Comparison of ENCODE assay signal across 9 mouse cellular contexts in genomic region chr11:98051611-98052128, GRCm38 (mm10). TPM values are rescaled to one million over a fixed set of nuclear protein-coding genes. Genes with fewer than 3 reads are reported as not detected.
DNase-seq lines count a peak whose midpoint lies in the region; ATAC-seq and TF ChIP-seq lines count a peak whose summit lies in the region.
"Had no signal": no experiment of that assay in that cellular context is flagged by ENCODE, and none has a peak within 500 bp of the region (broad histone marks: within the 10 kb centered on the region; RNA-seq: fewer than 3 reads in every experiment).

No protein-coding gene starts in this region.

- 2% methylated on average over 12 of the region's 12 CpGs for WGBS in kidney, embryonic 15.5 days
- WGBS in kidney, adult 2 months: 12% methylated on average over 12 of the region's 12 CpGs
- 4% methylated on average over 12 of the region's 12 CpGs for WGBS in hindbrain, embryonic 16.5 days

- peak overlapping the region; percentile 82 for H3K4me2 ChIP-seq in kidney, embryonic 15.5 days
- peak overlapping the region; percentile 77 for H3K4me2 ChIP-seq in hindbrain, embryonic 16.5 days (ENCODE audit: low read length)
- peak overlapping the region; percentile 81 for H3K4me2 ChIP-seq in myocyte (ENCODE audit: low read depth)

- no peak for TF ChIP-seq CTCF in kidney, adult 2 months (conservative IDR thresholded peaks at IDR 0.05; ENCODE audit: insufficient read depth, insufficient read length, low read depth, low read length)
- no peak for TF ChIP-seq CTCF in cortical plate, adult 2 months (IDR thresholded peaks at IDR 0.05; ENCODE audit: extremely low read depth, insufficient read depth, low read length)

- H3ac ChIP-seq in myocyte (ENCODE audit: control insufficient read depth, insufficient read length): peak overlapping the region; percentile 52

- peaks cover 46% of the 10 kb centered on the region for H3K27me3 ChIP-seq in kidney, embryonic 15.5 days
- H3K27me3 ChIP-seq in kidney, adult 2 months (replicated peaks; ENCODE audit: control insufficient read depth, insufficient read depth, low read length): peaks cover 1% of the 10 kb centered on the region; the same call in 1 of the 2 replicates
- H3K27me3 ChIP-seq in hindbrain, embryonic 16.5 days (replicated peaks; ENCODE audit: control insufficient read depth, insufficient read depth, low read length): peaks cover 19% of the 10 kb centered on the region
- H3K27me3 ChIP-seq in myocyte (ENCODE audit: control insufficient read depth, insufficient read depth, insufficient read length): no peaks in the 10 kb centered on the region

- peaks cover 48% of the 10 kb centered on the region for H3K4me1 ChIP-seq in kidney, embryonic 15.5 days
- no peaks in the 10 kb centered on the region for H3K4me1 ChIP-seq in kidney, adult 2 months (ENCODE audit: control insufficient read depth, insufficient read depth, low read length)
- H3K4me1 ChIP-seq in cortical plate, adult 2 months (ENCODE audit: control insufficient read depth, insufficient read depth, low read length): peaks cover 5% of the 10 kb centered on the region
- peaks cover 12% of the 10 kb centered on the region; the same call in 1 of the 2 replicates for H3K4me1 ChIP-seq in hindbrain, embryonic 16.5 days (ENCODE audit: control insufficient read depth, insufficient read depth, low read depth, low read length)

- no peak for ATAC-seq in kidney, embryonic 15.5 days (replicated peaks; ENCODE audit: low FRiP score)
- no peak for ATAC-seq in hindbrain, embryonic 16.5 days

- H3K9ac ChIP-seq in kidney, embryonic 15.5 days: no peak overlapping the region
- H3K9ac ChIP-seq in hindbrain, embryonic 16.5 days (ENCODE audit: low read depth, low read length): peak overlapping the region; percentile 72; the same call in 1 of the 2 replicates

- H3K4me3 ChIP-seq in kidney, embryonic 15.5 days (replicated peaks): peak overlapping the region; percentile 52
- H3K4me3 ChIP-seq in kidney, adult 2 months (ENCODE audit: insufficient read depth, low read depth, low read length): no peak overlapping the region
- H3K4me3 ChIP-seq in cortical plate, adult 2 months (ENCODE audit: insufficient read depth, low read length): peak overlapping the region; percentile 41; the same call in 1 of the 2 replicates
- peak overlapping the region; percentile 47 for H3K4me3 ChIP-seq in hindbrain, embryonic 16.5 days (ENCODE audit: low read length)
- H3K4me3 ChIP-seq in myocyte: peak overlapping the region; percentile 79

- H3K9me3 ChIP-seq in kidney, embryonic 15.5 days (replicated peaks): no peaks in the 10 kb centered on the region
- no peaks in the 10 kb centered on the region for H3K9me3 ChIP-seq in hindbrain, embryonic 16.5 days (ENCODE audit: control insufficient read depth, low read length)

- no peak for DNase-seq in kidney, adult 2 months
- no peak for DNase-seq in urinary bladder, adult 18-20 months (ENCODE audit: low spot score in 2 of 2)
- no peak for DNase-seq in ovary, adult 18-20 months (ENCODE audit: low spot score)
- no peak for DNase-seq in cerebellum, adult 8-10 months
- DNase-seq: gastrocnemius, postnatal 36 days had no signal

- H3K79me2 ChIP-seq in myocyte (ENCODE audit: control insufficient read depth, insufficient read depth): peaks cover 43% of the 10 kb centered on the region

- H3K27ac ChIP-seq in kidney, embryonic 15.5 days: no peak overlapping the region
- no peak overlapping the region for H3K27ac ChIP-seq in kidney, adult 2 months (ENCODE audit: insufficient read depth, low read depth, low read length)
- no peak overlapping the region for H3K27ac ChIP-seq in cortical plate, adult 2 months (ENCODE audit: insufficient read depth, low read length)
- no peak overlapping the region for H3K27ac ChIP-seq in hindbrain, embryonic 16.5 days (ENCODE audit: low read depth, low read length)

- H3K36me3 ChIP-seq in kidney, embryonic 15.5 days: no peaks in the 10 kb centered on the region
- H3K36me3 ChIP-seq in kidney, adult 2 months (ENCODE audit: control insufficient read depth, insufficient read depth, low read length): no peaks in the 10 kb centered on the region
- no peaks in the 10 kb centered on the region for H3K36me3 ChIP-seq in hindbrain, embryonic 16.5 days (ENCODE audit: control insufficient read depth, insufficient read depth, low read length)
- no peaks in the 10 kb centered on the region for H3K36me3 ChIP-seq in myocyte (ENCODE audit: control insufficient read depth, insufficient read depth)

- TF ChIP-seq POLR2A in kidney, adult 2 months (IDR thresholded peaks at IDR 0.05; ENCODE audit: low read depth, low read length): no peak
- no peak for TF ChIP-seq POLR2A in cortical plate, adult 2 months (IDR thresholded peaks at IDR 0.05; ENCODE audit: extremely low read depth, insufficient read depth, low read length)
- peak; percentile 38 for TF ChIP-seq POLR2A in myocyte (IDR thresholded peaks at IDR 0.05; ENCODE audit: insufficient read length, low read depth)

TF ChIP-seq in myocyte, 11 proteins besides CTCF, POLR2A, EP300 and RAD21:
- peak; percentile 30 for TF ChIP-seq POLR2AphosphoS2 (IDR thresholded peaks at IDR 0.05; ENCODE audit: insufficient read length, low read depth)
- no peak for TF ChIP-seq USF1 (IDR thresholded peaks at IDR 0.05; ENCODE audit: low read depth)
- TF ChIP-seq MYOG (IDR thresholded peaks at IDR 0.05; ENCODE audit: control insufficient read depth in 1 of 3, insufficient read depth in 1 of 3, insufficient read length in 2 of 3, low read depth in 2 of 3): no peak
- TF ChIP-seq TCF12 (IDR thresholded peaks at IDR 0.05; ENCODE audit: insufficient read depth, poor library complexity, severe bottlenecking): no peak
- no peak for TF ChIP-seq TCF3 (IDR thresholded peaks at IDR 0.05; ENCODE audit: insufficient read length, low read depth)
- no peak for TF ChIP-seq MAX (IDR thresholded peaks at IDR 0.05; ENCODE audit: low read depth)
- no peak for TF ChIP-seq E2F4 (IDR thresholded peaks at IDR 0.05; ENCODE audit: insufficient read depth)

RNA-seq across cellular contexts. Expression of gene Stac2, which starts 1.6 kb away (rescaled TPM):
- polyA plus RNA-seq in kidney, embryonic 15.5 days (2015; fragmentation: Nextera tagmentation; extraction: Ambion mirVana): 3.7 and 4.3 TPM in 2 replicates
- polyA plus RNA-seq in kidney, adult 2 months (2012; rRNA removed): 0.05 and 0.42 TPM in 2 replicates
- 49.7 and 51.6 TPM in 2 replicates for polyA plus RNA-seq in cortical plate, adult 2 months (2012; rRNA removed)
- 7.9 and 9.8 TPM in 2 replicates for polyA plus RNA-seq in hindbrain, embryonic 16.5 days (2015; fragmentation: Nextera tagmentation; extraction: Ambion mirVana)
- 41.7 TPM for polyA plus RNA-seq in myocyte (2012; fragmentation: generic; extraction: Trizol)

RNA-seq across cellular contexts. Expression of gene Rpl19, which starts 25.2 kb away (rescaled TPM):
- 1,072 and 1,152 TPM in 2 replicates for polyA plus RNA-seq in kidney, embryonic 15.5 days (2015; fragmentation: Nextera tagmentation; extraction: Ambion mirVana)
- 503 and 653 TPM in 2 replicates for polyA plus RNA-seq in kidney, adult 2 months (2012; rRNA removed)
- 880 and 901 TPM in 2 replicates for polyA plus RNA-seq in cortical plate, adult 2 months (2012; rRNA removed)
- polyA plus RNA-seq in hindbrain, embryonic 16.5 days (2015; fragmentation: Nextera tagmentation; extraction: Ambion mirVana): 578 and 612 TPM in 2 replicates
- polyA plus RNA-seq in myocyte (2012; fragmentation: generic; extraction: Trizol): 2,972 TPM

RNA-seq across cellular contexts. Expression of gene Cacnb1, which starts 28.8 kb away (rescaled TPM):
- 14.6 and 15.2 TPM in 2 replicates for polyA plus RNA-seq in kidney, embryonic 15.5 days (2015; fragmentation: Nextera tagmentation; extraction: Ambion mirVana)
- 6.1 and 7.6 TPM in 2 replicates for polyA plus RNA-seq in kidney, adult 2 months (2012; rRNA removed)
- 114 and 117 TPM in 2 replicates for polyA plus RNA-seq in cortical plate, adult 2 months (2012; rRNA removed)
- 59.6 and 69.0 TPM in 2 replicates for polyA plus RNA-seq in hindbrain, embryonic 16.5 days (2015; fragmentation: Nextera tagmentation; extraction: Ambion mirVana)
- 163 TPM for polyA plus RNA-seq in myocyte (2012; fragmentation: generic; extraction: Trizol)

RNA-seq across cellular contexts. Expression of gene Arl5c, which starts 55.7 kb away (rescaled TPM):
- 9.9 and 10.1 TPM in 2 replicates for polyA plus RNA-seq in kidney, embryonic 15.5 days (2015; fragmentation: Nextera tagmentation; extraction: Ambion mirVana)
- 0.75 and 2.8 TPM in 2 replicates for polyA plus RNA-seq in kidney, adult 2 months (2012; rRNA removed)
- 2.2 and 2.6 TPM in 2 replicates for polyA plus RNA-seq in cortical plate, adult 2 months (2012; rRNA removed)
- 7.3 and 7.6 TPM in 2 replicates for polyA plus RNA-seq in hindbrain, embryonic 16.5 days (2015; fragmentation: Nextera tagmentation; extraction: Ambion mirVana)
- 2.1 TPM for polyA plus RNA-seq in myocyte (2012; fragmentation: generic; extraction: Trizol)
